Mouse (Mus musculus): ENCODE measurements around the gene Dbh. TPM values are rescaled to one million over a fixed set of nuclear protein-coding genes. Genes with fewer than 3 reads are reported as not detected.

The Dbh gene
- polyA plus RNA-seq (2016; fragmentation: Nextera tagmentation; extraction: Ambion mirVana): 0.57 and 0.79 TPM in 2 replicates

DNA sequence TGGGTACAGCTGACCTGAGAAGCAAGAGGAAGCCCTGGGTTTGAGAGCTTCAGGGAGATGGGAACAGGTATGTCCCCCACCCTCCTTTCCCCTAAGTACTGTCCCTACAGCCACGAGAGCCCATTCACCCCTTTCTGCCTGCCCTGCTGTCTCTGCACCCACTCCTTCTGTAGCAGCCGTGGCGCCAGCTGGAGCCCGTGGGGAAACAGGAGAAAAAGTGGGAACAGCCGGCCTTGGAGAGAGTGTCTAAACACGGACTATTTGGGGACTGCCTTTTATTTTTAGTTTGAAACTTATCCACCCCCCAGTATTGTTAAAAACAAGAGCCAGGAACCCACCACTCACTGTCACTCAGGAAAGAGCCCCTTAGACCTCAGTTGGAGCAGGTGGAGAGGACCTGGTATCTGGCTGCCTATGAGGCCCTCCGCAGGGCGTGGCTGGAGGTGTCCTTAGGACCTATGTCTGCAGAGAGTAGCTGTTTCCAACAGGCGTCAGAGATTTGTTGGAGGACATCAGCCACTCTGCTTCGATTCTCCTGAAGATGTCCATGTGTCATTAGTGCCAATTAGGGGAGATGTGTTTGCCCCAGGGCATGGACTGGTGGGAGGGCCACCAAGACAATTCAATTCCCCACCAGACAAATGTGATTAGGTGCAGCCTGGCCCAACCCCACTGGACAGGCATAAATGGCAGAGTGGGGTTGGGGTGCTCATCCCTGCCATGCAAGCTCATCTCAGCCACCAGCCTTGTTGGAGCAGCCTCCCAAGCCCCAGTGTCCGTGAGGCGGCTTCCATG, at the start of gene Dbh:
Gene Dbh (plus strand): TSS at position 438 of the 795 bp plus-strand sequence.
- Histone ChIP-seq H3K9me3 (no peaks in the 10 kb centered on the region), H3K27me3 (replicated peaks) (no peaks in the 10 kb centered on the region), H3K9ac (no peak within 1 kb of the TSS), H3K36me3 (no peaks in the 10 kb centered on the region), H3K27ac (no peak within 1 kb of the TSS), H3K4me1 (no peaks in the 10 kb centered on the region; the same call in 1 of the 2 replicates), H3K4me2 (replicated peaks) (no peak within 1 kb of the TSS), H3K4me3 (no peak within 1 kb of the TSS)
- no peak for ATAC-seq (ENCODE audit: low FRiP score, low read depth)
- 85% methylated on average over 12 of the region's 12 CpGs for WGBS

DNA sequence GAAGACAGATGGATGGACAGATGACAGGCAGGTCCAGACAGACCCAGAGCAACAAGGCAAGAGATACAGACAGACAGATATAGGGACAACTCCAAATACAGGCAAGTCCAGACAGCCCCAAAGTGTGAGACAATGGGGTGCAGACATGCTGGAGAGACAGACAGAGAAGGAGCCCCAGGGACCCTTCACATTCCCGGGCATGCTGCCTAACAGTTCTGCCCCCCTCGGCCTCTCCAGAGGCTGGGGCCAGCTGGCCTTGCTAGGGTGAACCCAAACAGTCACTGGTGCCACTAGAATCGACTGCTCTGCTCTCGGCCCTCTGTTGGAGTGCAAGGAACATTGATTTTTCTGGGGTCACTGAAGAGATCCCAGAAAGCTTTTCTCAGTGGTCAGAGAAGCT, 46.6 kb upstream of the Dbh start:
- H3K9me3 ChIP-seq: no peaks in the 10 kb centered on the region
- H3K27me3 ChIP-seq (replicated peaks): no peaks in the 10 kb centered on the region
- 59% methylated on average over 4 of the region's 4 CpGs for WGBS
- ATAC-seq (ENCODE audit: low FRiP score, low read depth): no peak
- no peak overlapping the region for H3K27ac ChIP-seq
- H3K4me1 ChIP-seq: peaks cover 21% of the 10 kb centered on the region
- no peak overlapping the region for H3K4me3 ChIP-seq
- H3K9ac ChIP-seq: no peak overlapping the region
- H3K4me2 ChIP-seq (replicated peaks): no peak overlapping the region
- H3K36me3 ChIP-seq: no peaks in the 10 kb centered on the region

DNA sequence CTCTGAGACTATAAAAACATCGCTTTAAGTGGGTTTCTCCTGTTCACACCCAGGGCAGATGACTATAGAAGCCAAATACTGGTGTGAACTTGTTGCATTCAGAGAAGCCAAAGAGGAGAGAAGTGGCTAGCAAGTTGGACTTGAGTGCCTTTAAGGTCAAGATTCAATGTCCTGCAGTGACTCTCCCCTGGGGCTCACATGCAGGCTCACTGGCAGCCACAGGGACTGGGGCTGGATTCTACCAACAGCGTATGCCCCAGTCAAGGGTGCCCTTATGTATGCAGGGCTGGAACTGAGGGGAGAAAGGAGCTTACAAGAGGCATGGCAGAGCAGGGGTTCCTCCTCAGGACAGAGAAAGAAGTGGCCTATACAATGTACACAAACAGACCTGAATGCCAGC, 45.3 kb upstream of the Dbh start:
- 0 out of 2 replicates have a peak, but pooled peaks cover 3% of the 10 kb centered on the region for H3K27me3 ChIP-seq (replicated peaks)
- H3K27ac ChIP-seq: no peak overlapping the region
- no peak for ATAC-seq (ENCODE audit: low FRiP score, low read depth)
- H3K9ac ChIP-seq: no peak overlapping the region
- H3K4me1 ChIP-seq: peaks cover 21% of the 10 kb centered on the region
- no peak overlapping the region for H3K4me2 ChIP-seq (replicated peaks)
- WGBS: 90% methylated on average over 2 of the region's 2 CpGs
- H3K4me3 ChIP-seq: no peak overlapping the region
- H3K36me3 ChIP-seq: no peaks in the 10 kb centered on the region
- H3K9me3 ChIP-seq: no peaks in the 10 kb centered on the region

DNA sequence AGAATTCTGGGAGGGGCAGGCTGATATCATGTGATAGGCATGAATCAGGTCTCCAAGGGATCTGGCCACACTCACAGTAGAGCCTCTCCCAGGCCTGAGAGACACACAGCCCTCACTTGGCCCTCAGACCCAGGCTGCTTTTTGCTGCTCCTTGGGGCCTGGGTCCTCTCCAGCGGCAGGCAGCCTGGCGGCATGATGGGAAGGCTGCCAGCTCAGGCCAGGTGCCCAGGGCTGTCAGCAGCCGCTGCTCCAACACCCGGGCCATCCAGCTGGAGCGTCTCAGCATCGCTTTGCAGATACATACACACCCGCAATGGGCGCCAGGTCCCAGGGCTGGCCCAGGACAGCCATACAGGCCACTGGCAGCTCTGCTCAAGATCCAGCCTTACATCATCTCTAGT, 44.8 kb upstream of the Dbh start:
- WGBS: 85% methylated on average over 8 of the region's 8 CpGs
- ATAC-seq (ENCODE audit: low FRiP score, low read depth): no peak
- no peaks in the 10 kb centered on the region for H3K9me3 ChIP-seq
- no peaks in the 10 kb centered on the region for H3K36me3 ChIP-seq
- no peak overlapping the region for H3K4me3 ChIP-seq
- H3K9ac ChIP-seq: no peak overlapping the region
- H3K4me2 ChIP-seq (replicated peaks): no peak overlapping the region
- peaks cover 21% of the 10 kb centered on the region for H3K4me1 ChIP-seq
- H3K27ac ChIP-seq: no peak overlapping the region
- H3K27me3 ChIP-seq (replicated peaks): 0 out of 2 replicates have a peak, but pooled peaks cover 3% of the 10 kb centered on the region

DNA sequence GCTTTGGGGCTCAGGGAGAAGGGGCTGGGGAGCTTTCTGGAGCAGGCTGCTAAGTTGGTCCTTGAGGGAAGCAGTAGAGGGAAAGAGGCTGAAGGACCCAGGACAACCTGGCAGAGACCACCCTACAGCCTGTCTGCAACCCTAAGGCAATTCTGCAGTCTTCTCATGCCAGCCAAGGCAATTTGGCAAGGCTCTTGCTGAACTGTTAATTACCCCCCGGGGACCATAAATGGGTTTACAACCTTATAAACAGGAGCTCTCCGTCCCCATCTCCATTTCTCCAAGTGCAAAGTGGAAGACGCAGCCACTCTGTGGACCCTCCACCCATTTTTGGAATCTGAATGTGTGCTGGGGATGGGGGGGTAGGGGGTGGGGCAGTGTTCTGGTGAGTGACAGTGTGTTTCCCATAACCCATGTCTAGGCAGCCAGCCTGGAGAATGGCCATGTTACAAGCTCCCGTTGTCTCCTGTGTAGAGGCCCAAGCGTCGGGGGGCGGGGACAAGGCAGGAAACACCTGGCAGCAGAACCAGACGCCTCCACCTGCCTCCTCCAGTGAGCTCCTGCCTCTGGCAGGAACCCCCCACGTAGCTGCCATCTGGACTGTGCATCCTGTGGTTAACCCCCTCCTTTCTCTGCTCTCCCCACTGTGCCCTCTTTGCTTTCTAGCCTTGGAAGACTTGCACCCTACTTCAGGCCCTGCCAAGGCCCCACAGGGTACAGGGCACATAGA, 43.2 kb upstream of the Dbh start:
- no peak overlapping the region for H3K9ac ChIP-seq
- ATAC-seq (ENCODE audit: low FRiP score, low read depth): 0 out of 2 replicates have a peak, but pooled peaks have one; percentile 33

DNA sequence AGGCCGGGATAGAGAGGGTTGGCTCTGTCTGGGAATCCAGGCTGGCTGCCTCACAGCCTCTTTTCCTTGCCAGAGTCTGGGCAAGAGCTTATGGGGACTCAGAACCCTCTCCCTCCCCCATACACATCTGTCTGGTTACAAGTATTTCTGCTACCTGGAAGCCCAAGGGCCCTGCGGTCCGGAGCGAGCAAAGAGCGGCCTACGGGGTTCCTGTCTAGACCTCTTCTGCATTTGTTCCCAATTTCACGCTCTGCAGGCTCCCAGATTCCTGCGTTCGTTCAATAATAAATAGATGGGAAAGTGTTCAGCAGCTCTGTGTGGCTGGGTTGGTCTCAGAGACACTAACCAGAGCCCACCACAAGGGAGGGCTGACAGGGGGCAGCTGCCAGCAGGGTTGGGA, 42.5 kb upstream of the Dbh start:
- 24% methylated on average over 9 of the region's 9 CpGs for WGBS
- no peak overlapping the region for H3K27ac ChIP-seq
- ATAC-seq (ENCODE audit: low FRiP score, low read depth): peak; percentile 25; the same call in 1 of the 2 replicates

More for the DNA sequence above, 43.2 kb upstream of the Dbh start:
- H3K27me3 ChIP-seq (replicated peaks): 0 out of 2 replicates have a peak, but pooled peaks cover 3% of the 10 kb centered on the region
- H3K4me2 ChIP-seq (replicated peaks): peak overlapping the region; percentile 4; the same call in 1 of the 2 replicates
- peaks cover 21% of the 10 kb centered on the region for H3K4me1 ChIP-seq
- H3K27ac ChIP-seq: no peak overlapping the region
- WGBS: 11% methylated on average over 9 of the region's 9 CpGs
- H3K9me3 ChIP-seq: no peaks in the 10 kb centered on the region
- no peaks in the 10 kb centered on the region for H3K36me3 ChIP-seq
- H3K4me3 ChIP-seq: no peak overlapping the region

DNA sequence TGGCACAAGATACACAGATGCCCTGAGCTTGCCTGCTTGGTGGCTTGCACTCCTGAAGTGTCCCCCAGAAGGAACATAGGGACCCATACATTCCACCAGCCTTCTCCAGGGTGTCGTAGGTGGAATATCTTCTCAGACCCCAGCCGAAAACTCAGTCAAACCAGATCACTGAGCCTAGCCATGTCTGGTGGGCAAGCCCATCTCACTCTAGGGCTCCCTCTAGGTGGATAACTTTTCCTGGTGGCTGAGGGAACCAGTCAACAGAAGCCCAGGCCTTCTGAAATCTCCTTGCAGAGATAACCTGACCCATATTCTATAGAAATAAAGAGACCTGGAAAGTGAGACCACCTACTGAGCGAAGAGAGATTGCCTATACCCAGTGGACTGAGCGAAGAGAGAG, 41.9 kb upstream of the Dbh start:
- H3K27me3 ChIP-seq (replicated peaks): peaks cover 3% of the 10 kb centered on the region; the same call in 1 of the 2 replicates
- no peak overlapping the region for H3K9ac ChIP-seq
- no peak overlapping the region for H3K4me3 ChIP-seq
- peaks cover 21% of the 10 kb centered on the region for H3K4me1 ChIP-seq
- H3K9me3 ChIP-seq: no peaks in the 10 kb centered on the region
- H3K36me3 ChIP-seq: no peaks in the 10 kb centered on the region
- WGBS: 91% methylated on average over 4 of the region's 4 CpGs
- H3K27ac ChIP-seq: no peak overlapping the region
- no peak for ATAC-seq (ENCODE audit: low FRiP score, low read depth)
- H3K4me2 ChIP-seq (replicated peaks): no peak overlapping the region

More for the DNA sequence above, 42.5 kb upstream of the Dbh start:
- peak overlapping the region; percentile 4; the same call in 1 of the 2 replicates for H3K4me2 ChIP-seq (replicated peaks)
- no peak overlapping the region for H3K9ac ChIP-seq
- no peaks in the 10 kb centered on the region for H3K9me3 ChIP-seq
- no peak overlapping the region for H3K4me3 ChIP-seq
- no peaks in the 10 kb centered on the region for H3K36me3 ChIP-seq
- H3K27me3 ChIP-seq (replicated peaks): peaks cover 3% of the 10 kb centered on the region; the same call in 1 of the 2 replicates
- H3K4me1 ChIP-seq: peaks cover 21% of the 10 kb centered on the region

DNA sequence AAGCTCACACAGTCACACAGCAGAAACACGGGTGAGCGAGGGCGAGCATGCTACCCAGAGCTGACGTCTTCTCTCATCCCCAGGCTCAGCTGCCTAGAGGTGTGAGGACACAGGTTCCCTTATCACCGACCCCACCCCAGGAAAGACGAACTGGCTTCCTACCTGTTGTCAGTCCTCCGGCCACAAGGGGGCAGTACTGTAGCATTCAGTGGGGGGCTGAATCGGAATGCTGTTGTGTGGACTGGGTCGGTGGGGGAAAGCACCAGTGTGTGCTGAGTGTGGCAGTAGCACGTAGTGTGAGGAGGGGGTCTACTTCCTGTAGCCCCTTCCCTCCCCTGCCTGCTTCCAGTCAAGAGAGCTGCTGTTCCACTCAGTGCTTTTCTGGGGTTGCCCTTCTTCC, 39.1 kb upstream of the Dbh start:
- Histone ChIP-seq H3K4me2 (replicated peaks) (no peak overlapping the region), H3K27ac (no peak overlapping the region), H3K36me3 (no peaks in the 10 kb centered on the region), H3K4me3 (no peak overlapping the region), H3K9ac (no peak overlapping the region), H3K27me3 (replicated peaks) (peaks cover 3% of the 10 kb centered on the region; the same call in 1 of the 2 replicates), H3K4me1 (peaks cover 21% of the 10 kb centered on the region), H3K9me3 (no peaks in the 10 kb centered on the region)
- WGBS: 51% methylated on average over 10 of the region's 10 CpGs
- no peak for ATAC-seq (ENCODE audit: low FRiP score, low read depth)

DNA sequence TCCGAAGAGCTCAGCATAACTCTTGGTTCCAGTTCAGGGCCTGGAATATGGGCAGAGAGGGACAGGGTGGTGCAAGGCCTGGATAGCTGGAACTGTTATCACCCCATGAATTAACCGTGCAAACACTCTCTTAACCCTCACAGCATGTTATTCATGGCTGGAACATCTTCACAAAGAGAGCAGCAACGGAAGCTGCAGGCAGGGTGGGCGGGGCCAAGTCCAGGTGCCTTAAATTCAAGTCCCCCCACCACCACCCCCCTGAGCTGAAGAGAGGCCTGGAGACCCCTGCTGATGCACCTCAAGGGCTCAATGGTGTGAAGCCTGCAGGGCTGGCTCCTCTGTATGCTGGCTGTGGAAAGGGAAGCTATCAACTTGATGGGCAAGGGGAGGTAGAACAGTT, 38.5 kb upstream of the Dbh start:
- H3K9ac ChIP-seq: no peak overlapping the region
- no peaks in the 10 kb centered on the region for H3K9me3 ChIP-seq
- H3K4me2 ChIP-seq (replicated peaks): no peak overlapping the region
- peaks cover 3% of the 10 kb centered on the region; the same call in 1 of the 2 replicates for H3K27me3 ChIP-seq (replicated peaks)
- H3K36me3 ChIP-seq: no peaks in the 10 kb centered on the region
- peaks cover 17% of the 10 kb centered on the region for H3K4me1 ChIP-seq
- 54% methylated on average over 4 of the region's 4 CpGs for WGBS
- no peak overlapping the region for H3K4me3 ChIP-seq
- no peak overlapping the region for H3K27ac ChIP-seq
- ATAC-seq (ENCODE audit: low FRiP score, low read depth): no peak

DNA sequence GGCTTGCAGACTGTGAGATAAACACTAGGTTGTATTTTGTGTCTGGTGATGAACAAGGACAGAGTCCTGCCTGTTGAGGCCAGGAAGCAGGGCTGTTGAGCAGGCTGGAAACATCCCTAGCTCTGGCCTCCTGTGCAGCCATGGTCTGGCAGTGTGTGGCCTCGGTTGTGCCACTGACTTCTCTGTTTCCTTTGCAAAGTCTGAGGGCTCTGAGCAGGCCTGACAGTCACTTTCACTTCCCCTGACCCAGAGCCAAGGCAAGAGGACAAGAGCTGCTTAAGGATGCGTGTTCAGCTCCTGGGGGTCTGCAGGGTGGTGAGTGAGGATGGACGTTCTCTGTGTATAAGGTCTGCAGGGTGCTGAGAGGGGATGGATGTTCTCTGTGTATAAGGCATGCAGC, 36.0 kb upstream of the Dbh start:
- Histone ChIP-seq H3K27ac (no peak overlapping the region), H3K9me3 (no peaks in the 10 kb centered on the region)
- WGBS: 76% methylated on average over 3 of the region's 3 CpGs

DNA sequence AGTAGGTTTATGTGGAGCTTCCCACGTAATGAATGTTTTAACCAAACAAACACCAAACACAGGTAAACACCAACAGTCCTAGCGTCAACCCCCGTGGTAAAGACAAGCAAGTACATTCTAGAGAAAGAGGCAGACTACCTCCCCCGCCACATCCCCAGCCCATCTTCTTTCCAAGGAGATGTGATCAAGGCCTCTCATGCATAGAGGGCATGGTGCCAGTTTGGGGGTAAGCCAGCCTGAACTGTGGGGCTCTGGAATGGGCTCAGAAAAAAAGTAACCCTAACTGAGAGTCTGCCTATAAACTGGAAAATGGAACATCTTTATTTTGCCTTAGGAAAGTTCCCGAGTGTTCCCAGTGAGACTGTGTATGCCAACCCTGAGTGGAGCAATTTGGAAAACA, 29.1 kb upstream of the Dbh start:
- H3K4me2 ChIP-seq (replicated peaks): no peak overlapping the region
- no peaks in the 10 kb centered on the region for H3K4me1 ChIP-seq
- WGBS: 85% methylated on average over 5 of the region's 5 CpGs
- no peaks in the 10 kb centered on the region for H3K9me3 ChIP-seq
- no peak overlapping the region for H3K4me3 ChIP-seq
- no peak for ATAC-seq (ENCODE audit: low FRiP score, low read depth)
- no peaks in the 10 kb centered on the region for H3K36me3 ChIP-seq
- H3K9ac ChIP-seq: no peak overlapping the region
- peaks cover 5% of the 10 kb centered on the region for H3K27me3 ChIP-seq (replicated peaks)
- no peak overlapping the region for H3K27ac ChIP-seq

More for the DNA sequence above, 36.0 kb upstream of the Dbh start:
- peaks cover 2% of the 10 kb centered on the region; the same call in 1 of the 2 replicates for H3K27me3 ChIP-seq (replicated peaks)
- no peak overlapping the region for H3K4me3 ChIP-seq
- H3K9ac ChIP-seq: no peak overlapping the region
- H3K36me3 ChIP-seq: no peaks in the 10 kb centered on the region
- no peak for ATAC-seq (ENCODE audit: low FRiP score, low read depth)
- no peaks in the 10 kb centered on the region for H3K4me1 ChIP-seq
- H3K4me2 ChIP-seq (replicated peaks): no peak overlapping the region

DNA sequence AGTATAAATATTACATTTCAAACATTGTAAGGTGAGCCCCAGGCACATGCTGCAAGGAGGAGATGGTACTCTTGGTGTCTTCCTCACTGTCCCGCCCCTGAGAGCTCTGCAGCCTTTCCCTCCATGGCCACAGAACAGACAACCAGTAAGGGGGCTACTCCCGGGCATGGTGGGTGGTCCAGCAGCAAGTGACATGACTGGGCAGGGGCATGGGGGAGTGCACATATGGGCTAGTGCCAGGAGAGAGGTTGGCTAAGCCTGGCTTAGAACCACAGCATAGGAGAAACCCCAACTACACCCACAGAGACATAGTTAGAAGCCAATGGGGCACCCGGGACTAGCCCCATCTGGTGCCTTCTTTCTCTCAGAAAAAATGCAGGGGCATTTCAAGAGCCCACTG, 28.7 kb upstream of the Dbh start:
- peaks cover 9% of the 10 kb centered on the region for H3K27me3 ChIP-seq (replicated peaks)
- 80% methylated on average over 3 of the region's 3 CpGs for WGBS
- no peaks in the 10 kb centered on the region for H3K9me3 ChIP-seq
- H3K4me3 ChIP-seq: no peak overlapping the region
- no peak overlapping the region for H3K9ac ChIP-seq
- no peaks in the 10 kb centered on the region for H3K36me3 ChIP-seq
- no peaks in the 10 kb centered on the region for H3K4me1 ChIP-seq
- no peak overlapping the region for H3K4me2 ChIP-seq (replicated peaks)
- no peak overlapping the region for H3K27ac ChIP-seq
- ATAC-seq (ENCODE audit: low FRiP score, low read depth): no peak

Data from neural tube, embryonic 12.5 days (tissue).